Mouse (Mus musculus): Measurements from ENCODE around the gene Dazap2.

DNA sequence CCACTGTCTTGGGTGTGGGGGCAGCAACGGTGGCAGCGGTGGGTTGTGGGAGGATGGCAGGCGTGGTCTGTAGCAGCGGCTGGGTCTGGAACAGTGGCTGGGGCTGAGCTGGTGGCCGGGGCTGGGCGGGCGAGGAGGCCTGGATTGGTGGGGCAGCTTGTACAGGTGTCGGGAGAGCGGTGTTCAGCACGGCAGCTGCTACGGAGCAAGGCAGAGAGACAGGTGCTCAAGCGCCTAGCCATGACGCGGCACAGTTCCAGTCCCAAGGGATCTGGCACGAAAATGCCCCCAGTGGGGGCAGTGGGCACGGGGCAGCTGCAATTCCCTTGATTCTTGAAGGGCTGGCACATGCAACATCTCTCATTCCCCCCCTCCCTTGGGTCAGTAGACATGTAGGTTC lies 29.2 kb upstream of the Dazap2 start:
- no peak for TF ChIP-seq CTCF (IDR thresholded peaks at IDR 0.05; ENCODE audit: borderline replicate concordance, insufficient read depth, low read depth, low read length)
- no peak for TF ChIP-seq POLR2A (IDR thresholded peaks at IDR 0.05; ENCODE audit: borderline replicate concordance, insufficient read depth, low read length)
